Mouse (Mus musculus) R1 (cell line): Measurements from ENCODE around the gene Dazl.
A peak's percentile ranks its signal among the peaks of the same experiment; 100 is the strongest.
"Not testable (repeated sequence)": the region's sequence is repeated elsewhere in the genome, so short reads cannot be mapped to it uniquely, and the experiment has no call there.

Experiments used
- DNase-seq: peaks from one replicate; pipeline ENCODE4 v3.0.0-alpha.2; 2018; ENCODE audit warnings: low read depth, low spot score

Gene Dazl

GRCm38 (mm10) chr17:50291485-50292200, 1.8 kb downstream of the Dazl start:
- no peak for DNase-seq

DNA sequence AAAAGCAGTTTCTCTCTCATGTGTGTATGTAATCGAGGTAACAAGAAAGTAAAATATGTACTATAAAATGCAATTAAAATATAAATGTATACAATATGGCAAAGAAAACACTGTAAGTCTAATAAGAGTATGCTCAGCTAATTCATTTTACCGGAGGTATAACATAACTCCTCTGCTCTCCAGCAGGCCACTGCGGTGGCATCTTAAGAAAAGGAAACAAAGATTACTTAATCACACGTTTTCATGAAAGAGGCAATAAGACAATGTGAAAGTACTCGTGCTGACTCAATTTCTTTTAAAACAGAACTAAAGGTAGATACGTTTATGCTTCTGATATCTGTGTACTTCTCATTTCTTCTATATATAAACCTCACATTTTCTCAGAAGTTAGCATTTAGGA, 8.6 kb downstream of the Dazl start:
- no peak for DNase-seq

DNA sequence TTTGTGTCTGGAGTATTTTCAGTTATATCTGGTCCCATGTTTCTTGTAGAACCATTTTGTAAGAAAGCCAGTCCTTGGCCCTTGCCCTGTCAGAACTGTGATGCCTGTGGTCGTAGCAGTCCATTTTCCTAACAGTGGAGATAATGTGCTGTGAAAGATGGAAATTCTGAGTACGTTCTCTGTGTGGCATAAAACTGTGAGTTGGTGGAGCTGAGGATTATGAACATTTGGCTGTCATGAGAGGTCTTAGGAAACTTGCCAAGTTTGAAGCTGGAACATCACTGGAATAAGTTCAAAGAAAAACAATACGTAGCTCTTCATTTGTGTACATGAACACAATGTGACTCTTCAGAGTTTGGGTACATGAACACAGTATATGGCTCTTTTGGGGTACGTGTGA, 31.8 kb downstream of the Dazl start:
- not testable (repeated sequence) for DNase-seq

DNA sequence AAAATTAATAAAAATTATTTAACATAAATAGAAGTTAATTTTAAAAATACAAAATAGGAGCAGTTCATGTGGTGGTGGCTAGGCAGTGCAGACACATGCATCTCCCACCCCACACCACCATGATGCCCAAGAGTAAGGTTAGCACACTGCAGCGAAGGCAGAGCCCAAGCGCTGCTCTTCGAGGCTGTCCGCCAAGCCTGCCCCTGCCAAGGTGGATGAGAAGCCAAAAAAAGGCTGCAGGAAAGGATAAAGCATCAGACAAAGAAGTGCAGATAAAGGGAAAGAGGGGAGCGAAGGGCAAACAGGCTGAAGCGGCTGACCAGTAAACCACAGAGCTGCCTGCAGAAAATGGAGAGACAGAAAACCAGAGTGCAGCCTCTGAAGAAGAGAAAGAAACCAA, 32.6 kb downstream of the Dazl start:
- DNase-seq: no peak

GRCm38 (mm10) chr17:50246605-50247004, 46.8 kb downstream of the Dazl start:
- DNase-seq: no peak

DNA sequence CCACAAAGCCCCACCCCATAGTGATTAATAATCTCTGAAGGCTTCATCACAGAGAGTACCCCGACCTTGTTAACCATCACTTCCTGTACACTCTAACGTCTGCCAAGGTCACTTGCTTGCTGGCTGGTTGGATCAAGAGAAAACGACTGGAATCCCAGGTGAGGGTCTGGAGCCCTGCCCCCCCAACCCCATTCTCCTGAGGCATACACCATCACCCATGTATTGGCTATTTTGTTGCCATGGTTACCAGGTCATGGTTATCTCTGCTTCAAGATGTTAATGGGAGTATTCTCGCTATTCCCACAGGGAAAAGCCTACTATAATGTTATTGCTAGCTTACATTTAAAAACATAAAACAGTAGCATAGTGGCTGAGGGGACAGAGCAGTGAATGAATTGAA, 48.8 kb downstream of the Dazl start:
- DNase-seq: no peak

GRCm38 (mm10) chr17:50243326-50243725, 50.1 kb downstream of the Dazl start:
- no peak for DNase-seq

DNA sequence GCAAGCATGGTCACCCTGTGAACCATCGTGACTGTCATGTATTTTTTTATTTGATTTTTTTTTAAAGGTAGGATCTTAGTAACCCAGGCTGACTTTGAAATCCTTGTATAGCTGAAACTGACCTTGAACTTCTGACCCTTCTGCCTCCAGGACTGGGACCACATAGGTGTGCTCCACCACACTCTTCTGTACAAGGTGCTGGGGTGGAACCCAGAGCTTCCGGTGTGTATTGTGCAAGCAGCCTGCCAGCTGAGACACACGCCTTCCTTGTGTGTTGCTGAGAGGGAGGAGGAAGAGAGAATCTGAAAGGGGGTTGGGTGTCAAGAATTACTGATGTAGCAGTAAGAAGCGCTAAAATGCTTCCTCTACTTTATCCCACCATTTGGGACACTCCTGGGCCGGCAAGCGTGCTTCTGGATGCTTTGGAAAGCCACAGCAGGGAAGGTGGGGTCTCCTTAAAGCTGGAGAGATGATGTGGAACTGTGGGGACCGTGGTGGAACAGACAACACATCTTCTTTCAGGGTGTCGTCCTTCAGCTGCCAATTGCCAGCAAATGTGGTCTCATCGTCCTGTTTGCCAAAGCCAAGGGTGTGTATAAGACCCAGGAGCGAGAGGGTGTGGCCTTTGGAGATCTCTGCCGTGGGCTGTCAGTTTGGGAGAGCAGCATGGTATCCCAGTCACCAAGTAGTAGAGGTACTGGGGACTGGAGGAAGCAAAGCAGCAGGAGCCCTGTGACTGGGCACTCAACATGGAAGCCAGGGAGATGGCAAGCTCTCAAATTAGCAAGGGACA, 55.4 kb downstream of the Dazl start:
- DNase-seq: peak; percentile 57

DNA sequence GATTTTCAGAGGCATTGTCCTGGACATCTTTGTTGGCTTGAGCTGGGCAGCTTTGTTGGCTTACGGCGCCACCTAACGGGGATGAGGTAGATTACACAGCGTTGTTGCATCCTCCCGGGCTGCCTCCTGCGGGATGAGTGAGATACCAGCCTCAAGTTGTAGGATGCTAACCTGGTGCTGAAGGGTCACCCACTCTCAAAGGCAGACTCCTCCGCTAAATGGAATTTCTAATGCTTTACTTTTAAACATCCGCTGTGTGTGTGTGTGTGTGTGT, 56.1 kb downstream of the Dazl start:
- DNase-seq: peak; percentile 73

- no peak for DNase-seq
These were observed 56.6 kb downstream of the Dazl start for GRCm38 (mm10) chr17:50236702-50237435.

- no peak for DNase-seq
These were observed 57.3 kb downstream of the Dazl start for GRCm38 (mm10) chr17:50235943-50236701.

- no peak for DNase-seq
These were observed 59.5 kb downstream of the Dazl start for GRCm38 (mm10) chr17:50233956-50234355.

- DNase-seq: no peak
These were observed 60.6 kb downstream of the Dazl start for GRCm38 (mm10) chr17:50232821-50233220.

- DNase-seq: no peak
These were observed 62.2 kb downstream of the Dazl start for GRCm38 (mm10) chr17:50231206-50231605.

GRCm38 (mm10) chr17:50229534-50229933, 63.9 kb downstream of the Dazl start:
- DNase-seq: no peak
